Mouse (Mus musculus) ES-CJ7 (cell line): ENCODE results near the gene Cks1b.

ENCODE experiments used
- DNase-seq: peaks from one replicate; pipeline ENCODE4 v3.0.0; 2011; ENCODE audit warnings: low read depth, low spot score

The Cks1b gene

DNA sequence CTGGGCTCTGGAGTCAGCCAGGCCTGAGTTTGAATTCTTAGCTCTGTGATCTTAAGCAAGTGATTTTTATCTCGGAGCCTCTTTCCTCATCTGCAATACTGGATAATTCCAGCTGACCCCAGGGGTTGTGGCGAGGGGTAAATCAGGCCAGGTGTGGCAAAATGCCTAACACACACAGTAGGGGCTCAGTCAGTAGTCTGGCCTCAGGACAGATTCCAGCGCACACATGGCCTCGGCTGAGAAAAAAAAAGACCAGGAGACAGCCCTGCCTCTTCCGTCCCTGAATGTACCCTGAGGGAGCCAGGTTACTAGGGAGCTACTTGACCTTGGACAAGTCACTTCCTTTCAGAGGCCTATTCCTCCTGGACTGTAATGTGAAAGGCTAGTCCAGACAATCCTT, 35.2 kb downstream of the Cks1b start:
- DNase-seq, result peak; percentile 89

GRCm38 (mm10) chr3:89382033-89382882, 35.9 kb downstream of the Cks1b start:
- peak; percentile 97 for DNase-seq

DNA sequence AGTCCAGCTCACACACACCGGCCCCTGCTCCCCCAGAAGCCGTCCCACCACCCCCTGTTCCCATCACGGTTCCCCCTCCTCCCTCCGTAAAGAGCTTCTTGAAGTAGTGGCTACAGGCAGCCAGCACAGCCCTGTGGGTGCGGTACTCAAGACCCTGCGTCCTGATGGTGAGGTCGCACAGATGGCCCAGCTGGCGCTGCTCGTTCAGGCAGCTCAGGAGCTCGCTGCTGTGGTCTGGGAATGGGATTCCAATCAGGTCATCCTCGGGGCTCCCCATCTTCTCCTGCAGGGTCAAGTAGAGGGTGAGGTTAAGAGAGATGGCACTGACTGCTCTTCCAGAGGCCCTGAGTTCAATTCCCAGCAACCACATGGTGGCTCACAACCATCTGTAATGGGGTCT, 37.0 kb downstream of the Cks1b start:
- DNase-seq, result no peak

GRCm38 (mm10) chr3:89380711-89381110, 37.5 kb downstream of the Cks1b start:
- DNase-seq, result no peak

- no peak for DNase-seq
Observed at GRCm38 (mm10) chr3:89380291-89380690, 37.9 kb downstream of the Cks1b start.

GRCm38 (mm10) chr3:89379388-89380131, 38.6 kb downstream of the Cks1b start:
- peak; percentile 61 for DNase-seq

DNA sequence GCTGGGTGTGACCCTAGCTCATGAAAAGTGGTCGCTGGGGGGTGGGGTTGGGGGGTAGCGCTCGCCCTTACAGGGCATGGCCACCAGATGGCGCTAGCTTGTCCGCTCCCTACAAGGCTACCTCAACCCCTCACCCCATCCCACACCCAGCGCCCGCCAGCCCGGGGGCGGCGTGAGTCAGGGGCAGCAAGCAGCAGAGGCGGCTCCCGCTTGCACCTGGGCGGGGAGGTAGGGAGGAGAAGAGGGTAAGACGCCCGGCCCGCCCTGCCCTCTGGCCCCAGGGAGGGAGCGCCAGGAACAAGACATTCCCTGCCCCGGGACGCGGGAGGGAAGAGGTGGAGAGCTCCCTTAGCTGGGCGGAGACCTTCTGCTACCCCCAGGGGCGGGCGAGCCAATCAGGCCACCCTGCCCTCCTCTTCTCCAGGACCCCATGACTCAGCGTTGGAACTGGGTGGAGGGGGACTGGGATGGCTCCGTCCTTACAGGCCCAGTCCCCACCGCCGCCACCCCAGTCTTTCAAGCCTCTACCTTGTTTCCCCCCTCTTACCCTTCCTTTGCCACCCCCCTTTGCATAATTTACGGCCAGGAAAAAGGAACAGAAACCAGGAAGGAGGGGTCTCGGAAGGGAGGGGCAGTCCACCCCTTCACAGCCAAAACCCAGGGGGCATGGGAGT, 39.7 kb downstream of the Cks1b start:
- DNase-seq, result peak; percentile 96

DNA sequence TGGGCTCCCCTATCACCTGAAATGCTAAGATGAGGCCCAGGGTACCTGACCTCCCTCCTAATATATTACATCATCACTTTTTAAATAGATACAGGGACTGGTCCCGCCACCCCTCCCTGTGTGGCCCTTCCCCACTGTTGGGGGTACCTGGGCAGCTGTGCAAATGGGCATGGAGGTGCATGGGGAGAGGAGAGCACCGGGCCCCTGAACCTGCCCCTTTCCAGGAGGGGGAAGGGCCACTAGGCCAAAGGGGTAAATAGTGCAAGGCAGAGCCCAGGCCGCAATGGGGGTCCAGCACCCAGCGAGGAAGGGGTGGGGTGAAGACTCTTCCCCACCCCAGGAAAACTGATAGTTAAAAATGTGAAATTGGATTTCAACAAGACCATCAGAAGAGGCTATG, 40.4 kb downstream of the Cks1b start:
- DNase-seq, result no peak

DNA sequence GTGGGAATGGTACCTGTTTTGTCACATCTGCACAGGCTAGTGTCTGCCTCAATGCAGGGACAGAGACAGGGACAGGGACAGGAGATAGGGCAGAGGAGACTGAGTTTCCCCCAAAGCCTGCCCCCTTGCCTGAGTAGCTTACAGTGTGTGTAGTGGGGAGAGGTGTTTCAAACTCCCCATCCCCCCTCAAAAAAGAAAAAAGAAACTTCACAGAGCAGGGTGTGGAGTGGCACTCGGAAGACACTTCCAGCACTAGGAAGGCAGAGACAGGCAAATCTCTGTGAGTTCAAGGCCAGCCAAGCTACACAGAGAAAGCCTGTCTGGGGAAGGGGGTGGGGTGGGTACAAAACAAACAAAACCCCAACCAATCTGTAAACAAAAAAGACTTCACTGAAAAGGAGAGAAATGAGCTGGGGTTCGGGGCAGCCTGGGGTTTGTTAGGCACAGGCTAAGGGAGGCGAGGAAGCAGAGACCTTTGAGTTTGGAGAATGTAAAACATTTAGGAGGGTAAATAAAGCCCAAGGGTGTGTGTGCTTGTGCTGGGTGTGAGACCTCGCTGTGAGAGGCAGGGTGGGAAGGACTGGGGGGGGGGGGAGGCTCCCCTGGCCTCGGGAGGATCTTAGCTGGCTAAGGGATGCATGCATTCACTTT, 44.5 kb downstream of the Cks1b start:
- peak; percentile 73 for DNase-seq

GRCm38 (mm10) chr3:89367338-89367737, 50.8 kb downstream of the Cks1b start:
- no peak for DNase-seq

GRCm38 (mm10) chr3:89365486-89366414, 52.4 kb downstream of the Cks1b start:
- no peak for DNase-seq
